Mouse (Mus musculus): ENCODE measurements around the gene Calhm3.

GRCm38 (mm10) chr19:47128835-47129234, 28.7 kb downstream of the Calhm3 start:
- TF ChIP-seq CTCF (IDR thresholded peaks at IDR 0.05; ENCODE audit: control insufficient read depth, insufficient read depth, insufficient replicate concordance, low read depth, low read length) (no peak), POLR2A (IDR thresholded peaks at IDR 0.05; ENCODE audit: control insufficient read depth, low read depth, low read length) (no peak)

Measured in testis, adult 2 months (tissue).